Mouse (Mus musculus) adrenal gland, postnatal 14 days (tissue): ENCODE data around the gene Pgghg. TPM values are rescaled to one million over a fixed set of nuclear protein-coding genes. Genes with fewer than 3 reads are reported as not detected.

Experiments used
- DNase-seq: peaks from one replicate; pipeline ENCODE4 v3.0.0; 2021; ENCODE audit warnings: mixed read lengths
- long read RNA-seq, 2 experiments: library from polyadenylated mRNA; stranded (forward); transcript quantifications; one replicate each; pipeline ENCODE4 v2.0.0; 2021
- total RNA-seq: library from RNA; stranded (reverse); gene quantifications from 2 replicates; pipeline ENCODE4 v1.2.3, GENCODE M21; 2021

Gene Pgghg
- total RNA-seq, result 26.9 and 28.9 TPM in 2 replicates
- long read RNA-seq, experiment 1, transcript Pgghg-201 (14 exons, 2,981 nt), result major isoform, 13 of 49 reads
- long read RNA-seq, experiment 1, partial matches to known transcripts, result 10 of 49 reads
- long read RNA-seq, experiment 1, other reads (novel, unspliced or antisense), result 26 of 49 reads
- long read RNA-seq, experiment 2, transcript Pgghg-201 (14 exons, 2,981 nt), result major isoform, 7 of 29 reads
- long read RNA-seq, experiment 2, partial matches to known transcripts, result 6 of 29 reads
- long read RNA-seq, experiment 2, other reads (novel, unspliced or antisense), result 14 of 29 reads

DNA sequence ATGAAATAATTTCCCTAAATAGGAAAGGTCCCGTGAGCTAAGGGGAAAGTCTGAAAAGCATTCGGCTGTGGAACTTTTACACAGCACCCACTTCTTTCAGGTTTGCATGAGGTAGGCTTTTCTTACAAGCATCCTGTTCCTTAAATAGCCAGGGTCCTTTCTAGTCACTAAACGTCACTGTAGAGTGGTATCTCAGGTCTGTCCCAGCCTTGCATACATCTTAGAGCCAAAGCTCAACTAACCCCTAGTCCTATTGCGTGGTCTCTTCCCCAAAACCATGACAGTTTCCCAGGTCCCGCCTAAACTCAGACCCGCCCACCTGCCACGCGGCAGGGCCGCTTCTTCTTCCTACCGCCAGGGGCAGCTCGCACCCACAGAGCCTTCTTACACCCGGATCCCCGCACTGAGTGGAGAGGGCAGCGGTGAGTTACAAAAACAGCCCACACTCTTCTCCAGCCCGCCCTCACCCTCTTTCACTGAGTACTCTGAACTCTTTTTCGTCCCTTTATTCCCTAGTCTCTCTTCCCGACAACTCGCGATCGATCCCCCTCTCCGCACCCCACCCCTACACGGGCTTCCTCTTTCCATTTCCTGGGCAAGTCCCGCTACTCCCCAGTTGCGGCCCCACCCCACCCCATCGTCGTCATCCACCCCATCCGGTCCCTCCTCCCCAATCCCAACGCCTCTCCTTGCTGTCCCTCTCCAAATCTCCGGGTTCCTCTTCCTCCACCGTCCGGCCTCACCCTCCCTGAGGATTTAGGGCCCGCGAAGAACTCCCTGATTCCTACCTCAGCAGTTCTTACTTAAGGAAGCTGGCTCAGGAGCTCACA is at the start of gene Pgghg:
Gene Pgghg, plus strand, starts transcription at position 170 of the 830 bp plus-strand sequence.
- DNase-seq, result peak; percentile 94

DNA sequence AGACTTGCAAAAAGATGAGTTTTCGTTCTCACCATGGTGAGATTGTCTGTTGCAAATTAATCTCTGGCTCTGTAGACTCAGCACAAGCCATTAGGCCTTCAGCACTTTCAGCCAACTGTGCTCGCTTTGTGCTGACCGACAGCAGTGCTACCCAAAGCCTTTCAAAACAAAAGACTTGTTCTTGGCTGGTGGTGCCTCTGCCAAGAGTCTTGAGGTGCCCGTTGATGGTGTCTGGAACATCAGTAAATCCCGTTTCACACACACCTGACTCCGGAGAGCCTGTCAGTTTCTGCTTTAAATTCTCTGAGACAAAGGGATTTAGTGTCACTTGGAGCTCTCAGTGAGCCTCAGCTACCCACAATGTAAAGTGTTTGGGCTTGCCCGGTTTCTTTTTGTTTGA is 47.2 kb upstream of the Pgghg start:
- no peak for DNase-seq

DNA sequence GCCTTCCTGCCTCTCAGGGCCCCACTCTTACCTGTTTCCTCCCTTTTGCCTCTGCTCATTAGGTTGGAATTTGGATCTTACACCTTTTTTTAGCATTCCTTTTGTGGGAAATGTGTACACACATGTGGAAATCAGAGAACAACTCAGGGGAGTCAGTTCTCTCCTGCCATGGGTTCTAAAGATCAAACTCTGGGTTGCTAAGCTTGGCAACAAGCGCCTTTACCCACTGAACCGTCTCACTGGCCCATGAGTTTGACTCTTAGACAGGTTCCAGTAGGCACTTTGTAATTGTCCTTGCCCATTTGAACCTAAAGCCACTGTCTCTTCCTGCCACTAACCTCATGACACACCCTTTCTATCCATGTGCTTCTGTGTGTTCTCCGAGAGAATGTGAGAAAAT is 46.6 kb upstream of the Pgghg start:
- no peak for DNase-seq

DNA sequence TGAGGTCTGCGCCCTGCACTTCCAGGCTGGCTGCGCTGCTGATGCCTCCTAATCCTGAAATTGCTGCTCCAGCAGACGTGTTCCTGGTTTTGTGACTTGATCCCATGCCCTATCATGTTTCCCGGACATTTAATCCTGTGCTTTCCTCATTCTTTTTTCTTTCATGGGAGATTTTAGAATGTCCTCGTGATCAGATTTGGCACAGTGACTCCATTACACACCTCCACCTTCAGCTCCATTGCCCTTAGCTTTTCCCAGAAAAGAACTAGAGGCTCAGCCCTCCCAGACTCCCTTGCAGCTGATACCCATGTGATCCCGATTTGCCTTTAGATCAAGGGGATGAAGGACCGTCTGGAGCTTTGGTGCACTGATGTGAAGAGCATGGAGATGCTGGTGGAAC is 43.3 kb upstream of the Pgghg start:
- no peak for DNase-seq

DNA sequence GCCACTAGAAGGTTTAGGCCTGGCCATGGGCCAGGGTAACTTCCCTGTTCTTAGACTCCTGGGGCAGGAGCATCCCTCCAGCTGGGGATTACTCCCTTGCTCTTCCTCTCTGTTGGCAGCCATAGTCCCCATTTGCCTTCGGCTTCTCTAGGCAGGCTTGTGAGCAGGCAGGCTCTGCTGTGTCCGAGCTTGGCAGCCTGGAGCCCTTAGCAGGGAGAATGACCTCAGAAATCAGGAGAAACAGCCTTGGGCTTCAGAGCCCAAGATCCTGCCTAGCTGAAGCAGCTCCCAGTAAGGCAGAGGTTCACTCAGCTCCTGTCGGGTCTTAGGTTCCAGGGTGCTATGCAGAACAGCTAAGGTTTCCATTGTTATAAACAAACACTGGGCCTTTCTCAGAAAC is 42.1 kb upstream of the Pgghg start:
- peak; percentile 66 for DNase-seq

DNA sequence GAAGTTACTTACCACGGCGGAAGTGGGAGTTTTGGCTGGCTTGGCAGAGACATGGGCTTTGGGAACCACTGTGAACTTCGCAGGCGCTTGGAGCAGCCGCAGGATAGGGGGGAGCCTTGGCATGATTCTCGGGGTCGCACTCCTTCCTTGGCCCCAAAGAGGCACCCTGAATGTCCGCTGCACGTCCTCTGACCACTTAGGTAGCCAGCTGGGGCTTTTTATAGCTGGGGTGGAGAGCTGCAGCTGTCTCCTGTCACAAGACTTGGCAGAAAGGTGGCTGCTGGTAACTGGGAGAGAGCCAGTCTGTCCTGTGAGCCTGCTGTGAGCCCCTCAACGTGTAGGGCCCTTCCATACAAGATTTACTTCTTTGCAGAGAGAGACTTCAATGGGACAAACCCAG is 41.0 kb upstream of the Pgghg start, which contains the start of gene Cox8b:
Gene Cox8b, minus strand, starts transcription at position 227 of the 400 bp plus-strand sequence.
- DNase-seq, result peak; percentile 43

DNA sequence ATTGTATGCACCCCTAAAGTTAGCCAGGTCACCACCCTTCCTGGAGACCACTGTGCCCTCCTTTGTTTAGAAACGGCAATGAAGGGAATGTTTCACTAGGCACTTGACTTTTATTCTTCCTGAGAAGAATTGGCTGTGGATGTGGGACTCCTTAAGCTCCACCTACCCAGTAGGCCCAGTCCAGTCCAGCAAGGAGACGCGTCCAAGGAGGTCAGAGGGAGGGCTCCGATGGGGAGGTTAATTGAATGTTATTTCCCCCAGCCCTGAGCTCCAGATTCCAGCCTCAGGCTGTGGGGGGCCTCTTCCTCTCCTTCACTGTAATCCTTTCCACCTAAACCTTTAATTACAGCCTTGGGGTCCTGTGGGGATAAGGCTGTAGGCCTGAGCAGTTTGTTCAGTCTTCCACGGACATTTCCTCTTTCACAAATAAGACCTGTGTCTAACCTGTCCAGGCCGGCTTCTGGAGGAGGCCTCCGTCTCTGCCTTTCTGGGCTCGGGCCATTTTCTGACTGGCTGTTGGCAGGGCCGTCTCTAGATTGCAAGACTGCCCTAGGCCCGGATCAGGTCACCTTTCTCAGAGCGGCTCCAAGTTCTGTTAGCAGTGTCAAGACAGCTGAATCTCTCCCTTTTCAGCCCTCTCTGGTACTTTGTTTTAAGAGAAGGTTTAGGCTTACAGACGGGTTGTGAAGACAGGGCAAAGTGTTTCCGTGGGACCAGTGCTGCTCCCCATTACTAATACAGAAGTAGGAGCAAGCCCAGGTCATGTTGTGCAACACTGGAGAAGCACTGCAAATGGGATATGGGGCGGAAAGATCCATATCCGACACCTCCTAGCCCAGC is 38.9 kb upstream of the Pgghg start:
- DNase-seq, result peak; percentile 75

DNA sequence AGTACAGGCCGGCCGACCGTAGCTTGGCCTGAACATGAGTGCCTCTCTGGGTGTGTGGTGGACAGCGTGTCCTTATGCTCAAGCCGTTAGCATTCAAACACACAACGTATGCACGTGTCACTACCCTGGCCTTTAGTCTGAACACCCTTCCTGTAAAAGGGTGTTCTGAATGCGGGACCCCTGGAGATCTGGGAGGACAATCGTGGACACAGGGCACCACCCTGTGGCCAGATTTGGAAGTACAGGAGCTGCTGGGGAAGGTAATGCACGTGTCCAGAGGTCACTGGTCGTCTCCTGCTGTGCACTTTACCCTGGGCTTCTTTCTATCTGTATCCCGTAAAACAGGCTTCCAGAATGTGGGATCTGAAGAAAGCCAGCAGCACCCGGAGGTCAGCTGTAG is 38.0 kb upstream of the Pgghg start:
- DNase-seq, result peak; percentile 85

DNA sequence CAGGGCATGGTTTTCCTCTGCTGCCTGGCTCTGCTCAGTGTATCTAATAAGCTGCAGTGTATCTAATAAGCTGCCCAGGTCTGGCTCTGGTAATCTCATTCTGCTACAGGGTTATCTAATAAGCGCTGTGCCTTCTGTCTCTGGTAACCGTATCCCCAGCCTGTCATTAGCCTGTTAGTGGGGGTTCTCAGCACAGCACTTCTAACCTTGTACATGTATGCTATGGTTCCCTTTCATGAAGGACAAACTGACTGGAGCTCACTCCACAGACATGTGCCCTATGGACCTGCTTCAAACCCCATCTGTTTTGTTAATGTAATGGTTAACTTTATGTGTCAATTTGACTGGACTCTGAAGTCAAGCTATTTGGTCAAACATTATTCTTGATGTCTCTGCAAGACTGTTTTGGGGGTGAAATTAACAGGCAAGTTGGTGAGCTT is 35.5 kb upstream of the Pgghg start:
- no peak for DNase-seq

DNA sequence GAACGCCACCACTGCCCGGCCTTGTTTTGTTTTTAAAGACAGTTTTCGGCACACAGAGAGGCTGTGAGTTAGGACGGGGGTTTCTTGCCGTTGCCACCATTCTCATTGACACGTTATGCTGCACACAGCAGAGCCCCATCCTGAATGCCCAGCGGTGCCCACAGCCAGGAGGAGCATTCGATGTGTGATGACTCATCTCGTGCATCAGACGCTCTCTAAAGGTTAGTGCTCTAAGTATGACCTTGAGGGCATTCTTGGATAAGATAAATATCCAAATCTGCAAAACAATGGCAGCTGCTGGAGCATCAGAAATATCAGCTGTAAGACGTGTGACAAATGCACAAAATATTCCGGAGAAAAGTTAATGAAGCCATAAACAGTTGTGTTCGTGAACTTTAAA is 34.1 kb upstream of the Pgghg start:
- DNase-seq, result peak; percentile 69

DNA sequence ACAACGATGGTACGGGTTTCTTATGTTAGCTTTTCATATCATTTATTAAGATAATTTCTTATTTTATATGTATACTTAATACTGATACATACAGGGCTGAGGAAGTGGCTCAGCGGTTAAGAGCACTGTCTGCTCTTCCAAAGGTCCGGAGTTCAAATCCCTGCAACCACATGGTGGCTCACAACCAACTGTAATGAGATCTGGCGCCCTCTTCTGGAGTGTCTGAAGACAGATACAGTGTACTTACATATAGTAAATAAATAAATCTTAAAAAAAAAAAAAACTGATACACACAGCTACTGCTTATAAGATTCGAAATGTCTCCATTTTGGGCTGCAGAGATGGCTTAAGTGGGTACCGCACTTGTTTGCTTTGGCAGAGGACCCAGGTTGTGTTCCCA is 33.5 kb upstream of the Pgghg start:
- DNase-seq, result no peak

DNA sequence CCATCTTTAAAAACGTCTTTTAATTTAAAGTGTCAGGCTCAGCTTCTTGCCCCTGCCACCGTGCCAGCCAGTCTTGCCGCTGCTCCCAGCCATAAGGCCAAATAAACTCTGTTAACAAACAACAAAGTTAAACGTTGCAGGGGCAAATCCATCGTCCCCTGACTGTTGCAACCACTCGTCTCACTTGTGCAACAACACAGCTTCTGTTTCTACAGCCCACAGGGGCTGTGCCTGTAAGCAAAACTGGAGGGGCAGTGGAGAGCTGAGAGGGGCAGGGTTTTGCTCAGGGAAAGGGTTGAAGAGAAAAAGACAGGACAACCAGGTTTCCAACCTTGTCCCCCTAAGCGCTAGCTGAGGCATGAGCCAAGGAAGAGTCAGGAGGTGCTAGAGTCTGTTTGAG is 33.0 kb upstream of the Pgghg start:
- DNase-seq, result no peak

DNA sequence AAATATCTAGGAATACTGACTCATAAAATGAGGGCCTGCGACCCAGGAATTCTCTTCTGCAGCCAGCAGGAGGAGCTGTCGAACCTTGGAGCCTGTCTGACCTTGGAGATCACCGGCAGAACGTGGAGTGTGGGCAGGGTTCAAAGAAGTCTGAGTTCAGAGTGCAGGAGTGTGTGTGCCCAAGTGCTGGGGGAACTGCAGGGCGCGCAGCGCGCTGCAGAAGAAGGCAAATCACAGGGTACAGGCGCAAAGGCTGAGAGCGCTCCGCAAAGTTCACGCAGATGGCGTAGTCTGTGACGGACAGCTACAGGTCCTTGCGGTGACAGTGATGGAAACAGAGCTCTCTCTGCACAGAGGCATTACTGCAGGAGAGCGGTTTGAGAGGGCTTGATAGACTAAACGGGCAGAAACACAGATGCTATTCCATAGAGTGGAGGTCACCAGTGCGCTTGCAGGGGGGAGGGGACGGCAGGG is 32.5 kb upstream of the Pgghg start:
- peak; percentile 91 for DNase-seq

DNA sequence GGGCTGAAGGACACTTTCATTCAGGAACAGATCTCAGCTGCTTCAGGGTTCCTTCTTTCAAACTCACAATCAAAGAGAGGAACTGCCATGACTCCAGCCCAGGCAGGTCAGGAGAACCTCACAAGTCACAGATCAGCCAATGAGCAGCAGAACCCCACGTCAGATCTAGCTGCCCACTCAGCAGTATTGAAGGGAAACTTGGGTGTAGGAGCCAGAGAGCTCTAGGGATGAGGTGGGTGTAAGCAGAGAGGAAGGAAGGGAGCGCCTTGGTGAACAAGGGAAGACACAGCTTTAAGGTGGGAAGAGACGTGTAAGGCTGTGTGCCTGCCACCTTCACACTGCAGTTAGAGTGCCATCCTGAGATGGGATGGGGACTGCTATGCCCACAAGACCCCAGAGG is 28.9 kb upstream of the Pgghg start:
- no peak for DNase-seq

DNA sequence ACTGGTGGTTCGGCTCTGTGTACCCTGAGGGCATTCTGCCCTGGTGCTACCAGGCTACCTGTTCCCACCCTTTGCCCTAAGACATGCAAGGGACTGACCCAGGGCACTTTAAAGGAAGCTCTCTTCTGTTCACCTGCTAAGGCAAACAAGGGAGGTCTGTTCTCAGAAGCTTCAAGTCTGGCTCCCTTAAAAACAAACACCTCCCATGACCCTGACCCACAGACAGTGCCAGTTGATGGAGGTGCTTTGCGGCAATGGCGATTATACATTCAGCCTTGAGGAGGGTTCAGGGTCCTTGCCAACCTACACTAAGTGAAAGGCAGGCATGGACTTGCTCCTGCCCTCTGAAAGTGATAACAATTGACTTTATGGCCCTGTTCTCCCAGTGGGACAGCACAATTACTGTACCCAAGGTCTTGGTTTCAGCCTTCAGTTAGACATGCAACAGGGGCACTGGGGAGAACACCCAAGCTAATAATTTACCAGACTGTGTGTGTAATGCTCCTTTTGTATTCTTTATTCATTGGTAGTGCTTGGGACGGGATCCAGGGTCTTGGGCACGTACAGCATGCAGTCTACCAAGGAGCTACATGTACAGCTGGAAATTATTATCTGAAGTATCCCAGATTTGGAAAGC is 28.2 kb upstream of the Pgghg start:
- DNase-seq, result no peak

DNA sequence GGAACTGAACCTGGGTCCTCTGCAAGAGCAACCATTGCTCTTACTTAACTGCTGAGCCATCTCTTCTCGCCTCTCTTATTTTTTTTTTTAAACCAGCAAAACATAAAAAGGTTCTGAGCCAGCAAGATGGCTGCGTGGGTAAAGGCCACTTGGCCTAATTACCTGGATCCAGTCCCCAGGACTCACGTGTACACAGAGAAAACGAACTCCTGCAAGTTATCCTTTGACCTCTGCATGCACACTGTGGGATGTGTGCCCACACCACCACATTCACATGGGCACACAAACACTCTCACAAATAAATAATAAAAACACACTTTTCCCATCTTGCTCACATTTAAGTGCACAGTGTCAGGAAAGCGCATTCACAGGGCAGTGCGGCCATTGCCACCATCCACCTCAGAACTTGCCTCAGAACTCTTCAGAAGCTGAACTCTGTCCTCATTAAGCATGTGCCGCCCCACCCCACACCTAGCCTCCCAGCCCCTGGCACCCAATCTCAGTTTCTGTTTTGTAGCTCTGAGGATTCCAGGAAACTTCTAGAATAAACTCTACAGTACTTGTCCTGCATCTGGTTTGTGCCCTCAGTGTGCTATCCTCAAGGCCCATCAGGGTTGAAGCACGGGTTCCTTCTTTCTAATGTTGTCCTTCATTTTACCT is 27.0 kb upstream of the Pgghg start:
- no peak for DNase-seq

DNA sequence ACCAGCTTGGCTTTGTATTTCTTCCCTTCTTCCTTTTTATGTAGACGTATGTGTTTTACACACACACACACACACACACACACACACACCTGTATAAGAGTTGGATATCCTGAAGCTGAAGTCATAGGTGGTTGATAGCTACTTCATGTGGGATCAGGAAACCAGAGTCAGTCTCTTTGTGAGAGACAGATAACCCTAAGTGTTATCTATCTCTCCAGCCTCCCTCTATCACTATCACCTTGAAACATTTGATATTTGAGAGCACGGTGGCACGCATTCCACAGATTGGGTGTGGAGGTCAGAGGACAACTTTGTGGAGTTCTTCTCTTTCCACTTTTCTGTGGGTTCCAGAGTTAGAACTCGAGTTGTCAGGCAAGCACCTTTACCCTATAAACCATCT is 21.3 kb upstream of the Pgghg start:
- no peak for DNase-seq

DNA sequence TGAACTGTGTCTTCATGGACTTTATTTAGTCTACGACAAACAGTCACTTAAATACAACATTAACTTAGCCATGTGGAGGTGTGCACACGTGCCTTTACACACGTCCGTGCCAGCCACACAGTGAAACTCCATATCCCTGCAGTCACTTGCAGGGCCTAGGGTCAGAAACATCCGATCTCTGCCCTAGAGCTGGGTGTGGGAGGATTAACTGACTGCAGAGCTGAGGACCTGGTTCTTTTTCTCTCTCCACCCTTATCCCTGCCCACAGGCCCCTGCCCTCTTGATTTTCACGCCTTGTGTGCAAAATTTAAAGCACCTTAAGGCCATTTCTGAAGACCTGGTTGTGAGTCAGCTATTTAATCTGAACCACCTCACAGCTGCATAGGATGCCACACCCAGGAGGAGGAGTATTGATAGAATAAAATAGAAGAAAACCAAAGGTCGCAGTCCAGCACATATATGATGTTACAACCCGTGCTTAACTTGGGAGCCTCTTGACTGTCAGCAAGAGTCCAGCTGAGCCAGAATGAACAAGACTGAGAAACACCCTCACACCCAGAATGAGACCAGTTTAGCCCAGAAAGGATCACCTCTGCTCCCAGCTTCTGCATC is 20.7 kb upstream of the Pgghg start, which contains the start of gene Nlrp6:
Gene Nlrp6, plus strand, starts transcription at position 485 of the 612 bp plus-strand sequence.
- DNase-seq, result no peak

DNA sequence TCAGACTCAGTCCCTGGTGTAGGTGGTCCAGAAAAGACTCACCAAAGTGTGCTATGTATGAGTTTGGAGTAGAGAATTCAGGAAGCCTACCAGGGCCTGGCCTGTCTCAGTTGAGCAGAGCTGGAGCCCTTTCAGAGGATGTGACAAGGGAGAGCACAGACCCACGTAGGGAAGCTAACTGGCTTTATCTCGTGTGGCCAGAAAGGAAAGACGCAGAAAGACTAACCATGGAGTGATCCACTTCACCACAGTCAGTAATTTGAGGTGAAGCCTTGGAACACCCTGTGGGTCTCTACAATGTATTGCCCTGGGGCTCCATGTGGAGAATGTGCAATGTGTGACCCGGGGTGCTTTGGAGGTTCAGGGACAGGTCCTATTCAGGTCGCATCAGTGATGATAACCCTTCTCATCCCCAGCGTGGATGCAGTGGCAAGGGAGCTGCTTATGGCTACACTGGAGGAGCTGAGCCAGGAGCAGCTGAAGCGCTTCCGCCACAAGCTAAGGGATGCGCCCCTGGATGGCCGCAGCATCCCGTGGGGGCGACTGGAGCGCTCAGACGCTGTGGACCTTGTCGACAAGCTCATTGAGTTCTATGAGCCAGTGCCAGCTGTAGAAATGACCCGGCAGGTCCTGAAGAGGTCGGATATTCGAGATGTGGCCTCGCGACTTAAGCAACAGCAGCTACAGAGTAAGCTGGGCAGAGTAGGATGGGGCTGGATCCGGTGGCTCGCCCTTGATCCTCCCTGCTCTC is 19.8 kb upstream of the Pgghg start:
- DNase-seq, result no peak

DNA sequence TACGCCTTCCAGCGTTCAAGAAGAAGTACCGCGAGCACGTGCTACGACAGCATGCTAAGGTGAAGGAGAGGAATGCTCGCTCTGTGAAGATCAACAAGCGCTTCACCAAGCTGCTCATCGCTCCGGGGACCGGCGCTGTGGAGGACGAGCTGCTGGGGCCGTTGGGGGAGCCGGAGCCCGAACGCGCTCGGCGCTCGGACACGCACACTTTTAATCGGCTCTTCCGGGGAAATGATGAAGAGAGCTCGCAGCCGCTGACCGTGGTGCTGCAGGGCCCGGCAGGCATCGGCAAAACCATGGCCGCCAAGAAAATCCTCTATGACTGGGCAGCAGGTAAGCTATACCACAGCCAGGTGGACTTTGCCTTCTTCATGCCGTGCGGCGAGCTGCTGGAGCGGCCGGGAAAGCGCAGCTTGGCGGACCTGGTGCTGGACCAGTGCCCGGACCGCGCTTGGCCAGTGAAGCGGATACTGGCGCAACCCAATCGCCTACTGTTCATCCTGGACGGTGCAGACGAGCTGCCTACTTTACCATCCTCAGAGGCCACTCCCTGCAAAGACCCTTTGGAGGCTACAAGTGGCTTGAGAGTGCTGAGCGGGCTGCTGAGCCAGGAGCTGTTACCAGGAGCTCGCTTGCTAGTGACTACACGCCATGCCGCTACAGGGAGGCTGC is 18.7 kb upstream of the Pgghg start:
- peak; percentile 77 for DNase-seq
